Mouse (Mus musculus): Measurements from ENCODE around the gene Shisa9.
"Not testable (repeated sequence)": the region's sequence is repeated elsewhere in the genome, so short reads cannot be mapped to it uniquely, and the experiment has no call there.

Gene Shisa9

DNA sequence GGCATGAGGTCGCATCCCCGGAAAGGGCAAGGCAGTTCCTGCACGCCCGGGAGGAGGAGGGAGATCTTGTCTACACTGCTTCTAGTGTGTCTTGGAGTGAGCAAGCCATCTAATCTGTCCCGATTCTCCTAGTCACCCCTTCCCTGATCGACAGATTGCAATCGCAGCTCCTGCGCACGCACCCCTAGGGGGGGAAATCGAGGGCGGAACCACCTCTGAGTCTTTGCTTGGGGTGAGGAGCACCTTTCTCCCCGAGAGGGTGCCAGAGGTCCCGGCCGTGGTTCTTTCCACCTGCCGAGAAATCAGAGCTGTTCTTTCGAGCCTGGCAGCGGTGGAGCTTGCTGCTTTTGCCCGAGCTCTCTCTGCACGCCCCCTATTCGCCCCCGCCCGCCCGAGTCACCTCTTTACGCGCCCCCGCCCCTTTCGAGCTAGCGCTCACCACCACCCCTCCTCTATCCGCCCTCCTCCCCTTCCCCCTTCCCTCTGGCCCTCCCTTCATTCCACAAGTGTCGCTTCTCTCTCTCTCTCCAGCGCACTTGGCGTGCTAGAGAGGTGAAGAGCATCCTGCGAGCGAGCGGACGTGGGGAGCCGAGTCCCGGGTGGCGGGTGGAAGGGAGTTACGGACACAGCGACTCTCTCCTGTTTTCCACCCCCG lies at the start of gene Shisa9:
Gene Shisa9, plus strand, starts transcription at position 498 of the 655 bp plus-strand sequence.
- no peak for DNase-seq

DNA sequence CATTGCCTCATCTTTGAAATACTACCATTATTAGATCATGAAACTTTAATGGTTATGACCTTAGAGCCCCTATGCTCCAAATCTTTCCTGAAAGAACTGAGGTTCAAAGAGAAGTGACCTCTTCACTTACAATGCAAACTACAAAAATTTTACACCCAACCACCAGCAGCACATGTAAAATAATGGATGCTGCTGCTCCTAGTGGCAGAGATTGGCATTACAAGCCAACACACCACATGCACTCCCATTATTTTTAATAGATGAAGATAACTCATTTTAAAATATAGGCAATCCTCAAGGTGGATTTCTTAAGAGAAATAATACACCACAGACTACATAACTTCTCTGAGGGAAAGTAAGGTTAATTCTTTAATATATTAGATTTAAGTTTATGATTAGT lies 43.4 kb upstream of the Shisa9 start:
- DNase-seq: peak; percentile 22

DNA sequence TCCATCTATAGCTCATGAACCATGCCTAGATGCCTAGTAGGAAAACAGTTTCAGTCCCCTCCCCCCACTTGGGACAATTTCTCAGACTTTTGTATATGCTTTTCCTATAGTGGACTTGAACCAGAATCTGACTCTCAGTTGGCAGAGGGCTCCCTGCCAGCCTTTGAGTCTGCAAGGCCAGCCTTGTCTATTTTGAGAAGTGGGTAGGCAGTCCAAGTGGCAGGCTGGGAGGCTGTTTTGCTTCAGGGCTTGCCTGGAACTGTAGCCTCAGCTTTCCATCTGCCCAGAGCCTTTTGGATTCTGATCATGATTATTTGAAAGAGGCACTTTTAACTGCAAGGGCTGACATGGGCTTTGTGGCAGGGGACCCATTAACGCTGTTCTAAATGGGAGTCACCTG lies 23.2 kb upstream of the Shisa9 start:
- no peak for DNase-seq

DNA sequence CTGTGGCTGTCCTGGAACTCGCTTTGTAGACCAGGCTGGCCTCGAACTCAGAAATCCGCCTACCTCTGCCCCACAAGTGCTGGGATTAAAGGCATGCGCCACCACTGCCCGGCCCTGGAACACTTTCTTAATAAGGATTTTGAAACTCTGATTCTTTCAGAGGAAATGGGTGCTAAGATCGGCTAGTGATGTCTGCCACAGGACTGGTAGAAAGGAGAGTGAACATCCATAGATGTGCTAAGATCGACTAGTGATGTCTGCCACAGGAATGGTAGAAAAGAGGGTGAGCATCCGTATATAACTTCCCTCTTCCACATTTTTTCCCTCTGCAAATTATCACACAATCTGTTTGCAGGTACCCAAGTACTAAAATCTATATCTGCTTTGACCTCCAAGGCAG lies 17.9 kb upstream of the Shisa9 start:
- no peak for DNase-seq

DNA sequence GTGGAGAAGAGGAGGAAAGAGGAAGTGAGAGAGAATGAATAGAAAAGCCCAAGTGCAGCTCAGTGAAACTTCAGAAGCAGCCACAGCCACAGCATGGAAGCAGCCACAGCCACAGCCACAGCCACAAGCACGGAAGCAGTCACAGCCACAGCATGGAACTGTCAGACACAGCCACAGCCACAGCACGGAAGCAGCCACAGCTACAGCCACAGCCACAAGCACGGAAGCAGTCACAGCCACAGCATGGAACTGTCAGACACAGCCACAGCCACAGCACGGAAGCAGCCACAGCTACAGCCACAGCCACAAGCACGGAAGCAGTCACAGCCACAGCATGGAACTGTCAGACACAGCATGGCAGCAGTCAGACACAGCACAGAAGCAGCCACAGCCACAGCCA lies 17.1 kb upstream of the Shisa9 start:
- not testable (repeated sequence) for DNase-seq

DNA sequence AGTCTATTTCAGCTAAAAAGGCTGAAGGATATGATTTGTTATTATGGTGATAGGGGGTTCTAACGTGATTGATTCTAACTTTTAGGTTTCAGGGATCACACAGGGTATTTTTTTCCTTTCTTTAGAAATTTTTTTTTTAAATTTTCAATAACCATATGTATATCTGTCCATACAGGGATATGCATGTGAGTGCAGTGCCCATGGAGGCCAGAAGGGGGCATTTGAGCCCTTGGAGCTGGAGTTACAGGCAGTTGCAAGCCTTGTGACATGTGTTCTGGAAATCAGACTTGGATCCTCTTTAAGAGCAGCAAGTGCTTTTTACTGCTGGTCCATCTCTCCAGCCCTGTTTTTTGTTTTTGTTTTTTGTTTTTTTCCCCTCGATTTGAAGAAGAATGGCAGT lies 16.3 kb upstream of the Shisa9 start:
- no peak for DNase-seq

DNA sequence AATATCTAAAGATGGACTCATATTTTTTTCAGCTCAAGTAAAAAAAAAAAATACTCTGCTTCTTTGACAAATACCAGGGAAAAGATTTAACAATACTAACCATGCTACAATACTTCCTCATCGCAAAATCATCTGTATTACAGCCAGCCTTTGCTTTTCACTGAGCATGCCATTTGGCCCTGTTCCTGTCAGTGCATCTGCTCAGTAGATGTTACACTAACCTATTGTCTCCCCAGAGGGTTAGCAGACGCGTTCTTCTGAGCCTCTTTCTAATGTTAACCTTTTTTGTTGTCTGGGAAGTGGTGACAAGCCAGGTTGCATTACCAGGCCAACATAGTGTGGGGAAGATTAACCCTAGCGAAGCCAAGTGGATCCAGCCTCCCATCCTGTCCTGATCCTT lies 10.2 kb upstream of the Shisa9 start:
- no peak for DNase-seq

DNA sequence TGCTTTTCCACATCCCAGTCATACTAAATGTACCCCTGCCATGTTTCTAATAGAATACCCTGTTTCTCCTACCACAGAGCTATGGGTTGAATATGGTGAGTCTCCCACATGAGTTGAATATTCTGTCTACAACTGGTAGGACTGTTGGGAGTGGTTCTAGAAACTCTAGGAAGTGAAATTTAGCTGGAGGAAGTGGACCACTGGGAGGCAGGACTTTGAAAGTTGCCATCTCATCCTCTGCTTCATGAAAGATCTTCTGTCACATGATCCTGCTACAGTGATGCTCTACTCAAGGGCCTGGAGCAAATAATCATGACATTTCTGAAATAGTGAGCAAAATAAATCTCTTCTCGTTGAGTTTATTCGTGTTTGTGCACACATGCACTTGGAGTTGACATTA lies 7.2 kb upstream of the Shisa9 start:
- no peak for DNase-seq

DNA sequence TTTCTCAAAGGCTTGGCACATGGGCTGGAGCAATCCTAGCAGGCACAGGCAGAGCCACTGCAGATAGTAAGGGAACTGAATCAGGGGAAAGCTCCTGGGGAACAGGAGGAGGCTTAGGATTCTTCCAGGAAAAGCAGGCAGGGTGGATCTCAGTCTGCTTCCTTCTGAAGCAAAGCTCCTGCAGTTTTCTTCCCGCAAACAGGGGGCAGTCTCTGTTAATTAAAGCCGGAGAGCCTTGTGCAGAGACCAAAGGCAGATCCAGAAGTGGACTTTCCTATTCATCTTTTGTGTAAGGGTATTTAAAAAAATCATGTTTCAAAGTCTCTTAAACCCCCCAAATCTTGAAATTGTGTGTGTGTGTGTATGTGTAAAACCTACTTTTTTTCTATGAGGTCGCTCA lies 3.1 kb upstream of the Shisa9 start:
- DNase-seq: peak; percentile 4

DNA sequence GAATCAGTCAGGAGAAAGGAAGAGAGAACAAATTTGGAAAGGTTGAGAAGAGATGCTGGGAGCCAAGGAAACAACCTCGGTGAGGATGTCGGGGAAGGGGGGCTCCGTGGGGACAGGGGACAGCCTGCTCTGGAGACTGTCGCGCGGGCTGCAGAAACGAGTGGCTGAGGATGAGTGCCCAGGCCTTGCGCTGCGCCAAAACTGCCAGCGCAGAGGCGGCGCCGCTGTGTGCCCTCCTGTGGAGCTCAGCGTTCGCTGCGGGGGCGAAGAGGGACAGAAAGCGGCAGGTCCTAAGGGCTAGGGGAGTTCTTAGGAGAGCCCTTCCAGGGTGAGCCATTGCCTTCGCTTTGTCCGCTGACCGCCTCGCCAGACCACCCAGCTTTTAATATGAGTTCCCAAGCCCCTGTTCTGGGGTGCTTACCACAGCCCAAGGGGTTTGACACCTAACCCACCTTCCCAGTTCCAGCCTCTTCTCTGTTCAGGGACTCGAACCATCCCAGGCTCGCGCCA lies 752 bp upstream of the Shisa9 start:
- no peak for DNase-seq

DNA sequence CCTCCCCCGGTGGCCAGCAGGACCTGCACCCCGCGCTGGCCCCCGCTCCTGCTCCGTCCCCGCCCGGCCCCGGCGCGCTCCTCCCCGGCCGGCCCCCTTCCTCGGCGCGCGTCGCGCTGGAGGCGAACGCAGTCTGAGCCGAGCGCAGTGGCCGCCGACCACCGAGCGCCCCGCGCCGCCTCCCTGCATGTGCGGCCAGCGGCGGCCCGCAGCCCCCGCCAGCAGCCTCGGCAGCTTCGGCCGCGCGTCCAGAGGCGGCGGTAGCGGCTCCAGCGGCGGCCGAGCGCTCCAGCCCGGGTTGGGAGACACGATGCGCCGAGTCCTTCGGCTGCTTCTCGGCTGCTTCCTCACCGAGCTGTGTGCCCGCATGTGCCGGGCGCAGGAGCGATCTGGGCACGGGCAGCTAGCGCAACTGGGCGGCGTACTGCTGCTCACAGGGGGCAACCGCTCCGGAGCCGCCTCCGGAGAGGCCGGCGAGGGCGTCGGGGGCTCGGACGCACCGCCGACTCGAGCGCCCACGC lies 418 bp downstream of the Shisa9 start:
- no peak for DNase-seq

DNA sequence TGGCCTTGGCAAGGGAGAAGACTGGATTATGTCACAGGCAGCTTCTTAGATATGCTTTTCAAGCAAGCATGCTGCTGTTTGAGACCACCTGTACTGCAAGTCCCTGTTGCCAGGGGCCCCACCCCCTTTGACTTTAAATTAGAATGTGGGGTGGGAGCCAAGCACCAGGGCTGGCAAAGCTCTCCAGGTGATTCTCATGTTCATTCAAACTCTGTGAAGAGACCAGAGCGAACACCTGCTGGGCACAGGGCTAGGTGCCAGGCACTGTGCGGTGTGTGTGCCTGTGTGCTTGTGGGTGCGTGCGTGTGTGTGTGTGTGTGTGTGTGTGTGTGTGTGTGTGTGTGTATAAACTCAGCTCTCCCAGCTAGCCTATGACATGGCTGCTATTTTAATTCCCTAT lies 3.1 kb downstream of the Shisa9 start:
- no peak for DNase-seq

DNA sequence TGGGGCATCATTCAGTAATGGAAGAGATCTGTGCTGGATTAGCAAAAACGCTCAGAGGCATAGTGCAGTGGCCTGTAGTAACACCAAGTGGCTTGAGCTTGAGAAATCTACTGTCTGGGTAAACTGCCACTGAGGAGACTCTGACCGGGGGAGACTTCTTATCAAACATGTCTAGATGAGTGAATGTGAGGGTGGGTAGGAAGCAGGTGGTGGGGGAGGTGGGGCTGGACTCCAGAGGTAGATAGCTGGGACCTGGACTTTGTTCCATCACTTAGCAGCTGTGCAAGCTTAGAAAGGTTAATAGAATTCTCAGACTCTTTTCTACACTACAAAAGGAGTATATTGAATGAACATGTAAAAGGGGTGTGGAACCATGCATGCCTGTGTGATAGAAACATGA lies 21.3 kb downstream of the Shisa9 start:
- DNase-seq: no peak

DNA sequence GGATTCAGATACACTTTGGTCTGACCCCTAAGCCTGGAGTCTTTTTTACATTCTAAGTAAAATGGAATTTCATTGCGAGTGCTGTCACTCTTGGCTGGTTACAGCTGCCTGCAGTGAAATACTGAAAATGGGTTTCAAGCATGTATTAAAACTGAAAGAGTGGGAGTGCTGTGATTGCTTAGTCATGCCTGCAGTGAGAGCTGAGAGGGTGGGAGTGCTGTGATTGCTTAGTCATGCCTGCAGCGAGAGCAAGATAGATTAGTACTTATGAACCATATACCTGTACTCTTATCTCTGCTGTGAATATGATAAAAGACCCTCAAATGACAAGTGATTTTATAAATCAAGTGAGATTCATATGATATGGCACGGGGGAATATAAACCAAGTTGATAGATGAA lies 26.2 kb downstream of the Shisa9 start:
- no peak for DNase-seq

DNA sequence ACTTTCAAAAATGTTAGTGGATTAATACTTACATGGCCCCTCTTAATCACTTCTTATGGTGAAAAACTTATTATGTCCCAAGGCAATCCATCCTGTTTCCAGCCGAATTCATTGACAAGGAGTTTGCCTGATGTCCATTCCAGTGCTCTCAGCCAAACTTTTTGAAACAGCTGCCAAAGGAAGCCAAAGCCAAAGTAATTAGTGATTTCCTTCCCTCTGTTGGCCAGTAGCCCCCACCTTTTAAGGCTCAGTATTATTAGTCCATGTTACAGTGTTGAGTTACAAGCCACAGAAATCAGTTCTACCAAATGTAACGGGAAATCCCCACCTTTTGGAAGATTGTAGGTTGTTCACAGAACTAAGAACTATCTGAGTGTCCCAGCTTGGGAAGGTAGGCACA lies 28.8 kb downstream of the Shisa9 start:
- no peak for DNase-seq

DNA sequence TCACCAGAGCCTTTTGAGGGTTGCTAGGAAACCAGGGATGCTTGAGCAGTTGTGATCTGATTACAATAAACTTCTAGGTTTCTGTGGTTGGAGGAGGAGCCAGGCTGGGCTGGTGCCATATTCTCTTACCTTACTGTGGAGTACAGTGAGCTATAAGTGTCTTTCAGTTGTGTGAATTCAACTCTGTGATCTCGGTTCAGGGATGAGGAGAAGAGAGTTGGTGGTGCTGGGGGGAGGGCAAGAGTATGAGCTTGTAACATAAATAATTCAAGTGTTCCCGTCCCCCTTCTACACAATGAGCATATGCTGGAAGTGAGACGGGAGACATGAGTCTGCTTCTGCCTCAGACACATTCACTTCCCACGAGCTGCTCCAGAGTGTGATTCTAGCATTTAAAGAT lies 30.6 kb downstream of the Shisa9 start:
- DNase-seq: no peak

DNA sequence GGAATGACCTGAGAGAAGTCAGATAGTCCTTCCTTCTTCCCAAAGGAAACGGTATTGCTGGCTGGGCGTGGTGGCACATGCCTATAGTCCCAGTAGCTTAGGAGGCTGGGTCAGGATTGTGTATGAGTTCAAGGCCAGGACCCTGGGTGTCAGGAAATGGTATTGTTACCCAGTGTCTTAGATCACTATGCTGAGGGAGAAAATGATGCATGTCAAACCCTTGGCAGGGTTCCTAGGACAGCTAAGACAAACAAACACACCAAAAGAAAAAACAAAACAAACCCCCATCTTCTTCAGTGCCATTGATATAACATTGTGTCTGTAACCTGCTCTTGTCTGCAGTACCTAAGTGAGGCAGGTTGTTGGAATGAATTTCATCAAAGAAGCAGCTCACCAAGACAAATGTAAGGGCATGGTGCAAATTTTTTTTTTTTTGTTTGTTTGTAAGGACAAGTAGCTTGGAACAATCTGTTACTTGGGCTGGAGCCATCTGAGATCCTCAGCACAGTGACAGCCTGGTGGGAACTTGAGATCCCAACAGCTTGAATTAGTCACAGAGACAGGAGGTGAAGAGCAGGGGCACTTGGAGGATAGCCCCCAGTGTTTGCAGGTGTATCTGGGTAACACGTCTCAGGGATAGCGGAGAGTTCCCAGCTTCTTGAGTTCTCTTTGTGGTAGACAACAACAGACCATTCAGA lies 34.2 kb downstream of the Shisa9 start:
- no peak for DNase-seq

DNA sequence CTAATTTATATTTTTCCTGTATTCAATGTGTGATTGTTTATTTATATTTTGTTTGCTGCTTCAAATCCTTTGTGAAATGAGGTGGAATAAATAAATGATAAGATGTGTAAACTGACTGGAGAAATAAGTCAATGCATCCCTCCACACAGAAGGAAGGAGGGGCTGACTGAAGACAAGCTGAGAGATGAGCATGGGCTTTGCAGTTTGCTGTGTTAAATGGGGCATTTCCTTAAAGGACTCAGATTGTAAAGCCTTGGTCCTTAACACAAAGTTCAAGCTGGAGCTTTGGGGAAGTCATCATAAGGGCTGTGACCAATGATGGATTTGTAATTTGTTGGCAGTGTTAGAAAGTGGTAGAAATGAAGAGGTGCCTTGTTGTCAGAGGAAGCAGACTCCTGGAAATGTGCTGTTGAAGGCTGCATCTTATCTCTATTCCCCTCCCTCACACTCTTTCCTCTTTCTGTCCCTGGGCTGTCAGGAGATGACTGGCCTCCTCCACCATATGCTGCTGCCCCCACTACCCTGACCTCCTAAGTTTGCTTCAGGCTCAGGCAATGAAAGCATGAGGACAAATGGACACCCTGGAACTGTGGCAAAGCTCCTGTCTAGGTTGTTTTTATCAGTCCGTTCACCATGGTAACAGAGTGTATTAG lies 36.3 kb downstream of the Shisa9 start:
- no peak for DNase-seq

DNA sequence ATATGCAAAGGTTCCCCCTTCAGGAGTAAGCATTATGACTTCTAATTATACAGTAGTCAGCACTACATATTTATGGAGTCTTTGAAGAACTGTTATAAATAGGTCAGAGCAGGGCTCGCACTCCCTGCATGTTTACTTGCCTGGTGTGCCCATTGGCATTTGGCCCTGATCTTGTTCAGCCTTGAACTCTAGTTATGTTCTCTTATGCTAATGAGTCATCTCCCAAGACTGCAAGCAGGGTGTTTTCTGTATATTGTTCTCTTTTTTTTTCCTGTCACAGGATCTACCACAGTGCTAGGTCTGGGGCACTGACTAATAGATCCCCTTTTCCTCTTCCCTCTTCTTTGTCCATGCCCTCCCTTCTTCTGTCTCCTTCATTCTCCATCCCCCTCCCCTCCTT lies 48.5 kb downstream of the Shisa9 start:
- DNase-seq: no peak

DNA sequence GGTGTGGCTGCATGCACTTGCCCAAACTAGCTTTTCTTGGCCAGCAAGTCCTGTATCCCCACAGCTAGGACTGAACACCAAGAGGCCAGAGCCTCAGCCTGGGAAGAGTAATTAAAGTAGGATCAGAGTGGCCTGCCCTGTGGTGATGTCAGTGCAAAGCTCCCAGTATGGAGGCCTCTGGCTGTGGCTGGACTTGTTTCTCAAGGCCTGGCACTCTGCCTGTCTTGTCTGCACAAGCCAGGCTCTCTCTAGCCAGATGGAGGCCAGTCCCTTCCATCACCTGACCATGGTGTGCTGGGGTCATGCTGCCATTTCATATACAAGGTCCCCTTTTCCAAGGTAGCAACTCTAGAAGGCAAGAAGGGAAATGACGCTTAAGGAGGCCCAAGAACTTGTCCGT lies 51.0 kb downstream of the Shisa9 start:
- DNase-seq: no peak

DNA sequence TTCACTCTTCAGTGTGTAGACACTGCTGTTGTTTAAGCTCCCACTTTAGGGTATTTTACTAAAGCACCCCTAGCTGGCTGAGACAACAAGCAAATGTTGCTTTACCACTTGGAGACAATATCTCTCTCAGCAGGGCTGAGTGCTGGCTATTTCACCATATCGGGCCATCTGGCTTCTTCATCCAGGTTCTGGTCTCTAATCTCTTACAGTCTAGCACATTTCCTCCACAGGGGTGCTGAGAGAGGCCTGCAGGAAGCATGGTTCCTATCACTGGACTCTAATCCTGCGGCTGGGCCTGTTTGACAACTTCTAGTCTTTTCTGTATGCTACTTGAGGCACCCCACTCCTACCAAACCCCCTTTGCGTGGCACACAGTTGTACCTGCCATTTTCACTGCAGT lies 51.7 kb downstream of the Shisa9 start:
- DNase-seq: no peak

DNA sequence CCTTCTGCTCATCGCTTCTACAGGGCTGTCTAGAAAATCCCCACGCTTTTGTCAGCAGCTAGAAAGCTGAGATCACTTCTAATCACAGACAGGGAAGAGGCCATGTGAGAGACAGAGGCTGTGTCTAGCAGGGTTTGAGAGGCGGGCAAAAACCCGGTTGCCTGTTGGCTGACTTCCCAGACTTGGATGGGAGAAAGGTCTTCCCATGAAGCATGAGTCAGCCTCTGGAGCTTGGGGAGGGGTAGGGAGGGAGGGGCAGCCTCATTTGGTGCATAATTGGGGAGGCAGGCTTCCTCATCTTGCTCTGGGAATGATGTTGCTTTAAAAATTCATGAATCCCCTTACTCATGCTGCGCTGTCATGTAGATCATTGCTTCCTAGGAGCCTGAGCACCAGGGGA lies 57.0 kb downstream of the Shisa9 start:
- peak; percentile 2 for DNase-seq

DNA sequence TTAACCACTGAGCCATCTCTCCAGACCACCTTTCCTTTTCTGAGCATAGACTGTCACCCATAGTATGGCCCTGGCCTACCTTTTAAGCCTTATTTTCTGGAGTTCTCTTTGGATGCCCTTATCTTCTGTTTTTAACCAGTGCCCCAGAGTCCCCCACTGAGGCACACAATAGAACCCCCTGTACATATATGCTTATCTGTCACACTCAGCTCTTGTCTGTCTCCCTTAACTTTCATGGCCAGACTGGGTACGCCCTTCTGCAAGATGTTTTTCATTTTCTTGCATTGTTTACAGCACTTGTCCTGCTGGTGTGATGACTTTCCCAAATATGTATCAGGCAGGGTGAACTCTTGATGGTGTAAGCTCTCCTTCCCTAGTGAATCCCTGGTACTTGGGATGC lies 68.1 kb downstream of the Shisa9 start:
- DNase-seq: no peak

DNA sequence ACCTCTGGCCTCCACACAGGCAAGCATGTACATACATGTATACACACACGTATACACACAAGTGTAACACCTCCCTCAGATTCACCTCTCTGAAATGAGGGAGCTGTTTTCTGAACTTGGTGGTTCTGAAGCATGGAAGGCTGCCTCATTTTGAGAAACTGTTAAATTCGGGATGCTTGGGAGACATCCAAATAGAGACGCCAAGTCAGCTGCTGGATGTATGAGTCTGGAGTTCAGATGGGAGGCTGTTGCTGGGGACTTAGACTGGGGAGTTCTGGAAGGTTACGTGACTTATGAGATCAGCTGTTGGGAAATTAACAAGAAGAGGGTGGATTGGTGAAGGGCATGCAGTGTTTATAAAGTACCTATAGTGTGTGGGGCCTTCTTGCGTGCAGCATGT lies 88.7 kb downstream of the Shisa9 start:
- DNase-seq: no peak
